Mouse (Mus musculus) CD4-positive naive resting alpha-beta T cell, adult 57 days (primary cell): Measurements from ENCODE around the gene Rexo2. TPM values are rescaled to one million over a fixed set of nuclear protein-coding genes. Genes with fewer than 3 reads are reported as not detected.

Source experiments
- total RNA-seq: library from RNA; stranded (reverse); gene quantifications from one replicate; pipeline ENCODE4 v1.2.4, GENCODE M21; 2023

Gene Rexo2
- total RNA-seq: 101 TPM

GRCm38 (mm10) chr9:48480411-48481213 is at the start of gene Rexo2:
Gene Rexo2, minus strand, starts transcription at chr9:48480623.

DNA sequence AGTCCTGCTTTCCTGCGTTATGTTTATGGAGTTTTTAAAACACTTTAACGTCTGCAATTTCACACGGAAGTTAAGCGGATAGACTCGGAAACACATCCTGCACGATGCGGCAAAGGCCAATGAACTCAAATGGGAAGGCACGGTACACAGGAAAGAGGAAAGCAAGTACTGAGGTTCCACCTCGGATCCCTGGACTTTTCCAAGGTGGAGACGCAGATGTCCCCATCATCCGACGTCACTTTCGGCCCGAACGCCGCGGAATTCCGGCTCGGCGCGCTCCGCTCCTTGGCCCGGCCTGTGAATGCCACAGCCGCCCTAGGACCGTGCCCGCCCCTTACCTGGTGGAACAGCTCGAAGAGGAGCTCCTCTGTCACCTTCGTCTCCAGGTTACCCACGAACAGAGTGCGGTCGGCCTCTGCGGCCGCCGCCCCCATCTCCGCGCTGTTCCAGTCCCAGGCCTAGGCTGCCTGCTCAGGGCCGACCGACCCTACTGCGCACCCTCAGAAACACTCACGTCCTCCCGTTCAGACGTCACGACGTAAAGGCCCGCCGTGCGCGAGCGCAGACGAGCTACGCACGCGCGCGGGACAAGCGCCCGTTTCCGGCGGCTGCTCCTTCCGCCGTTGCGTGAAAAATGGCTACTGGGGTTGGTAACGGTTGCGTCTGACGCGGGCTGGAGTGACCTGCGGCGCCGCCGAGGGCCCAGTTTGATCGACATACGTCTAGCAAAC is 14.6 kb upstream of the Rexo2 start, which contains the start of the genes Rbm7 and Gm5617:
TSS of gene Rbm7 (minus strand) at position 483 of the 731 bp plus-strand sequence.
TSS of gene Gm5617 (plus strand) at position 626 of the 731 bp plus-strand sequence.

Other genes with a start within 250 kb of the Rexo2 start
- gene Nxpe2, start 127.2 kb downstream of the Rexo2 start, total RNA-seq: 2.4 TPM
- gene Rbm7, start 14.7 kb upstream of the Rexo2 start, total RNA-seq: 106 TPM
- 20.5 TPM for gene Gm5617, start 14.8 kb upstream of the Rexo2 start, total RNA-seq
- not detected for gene Nnmt, start 124.5 kb upstream of the Rexo2 start, total RNA-seq